Mouse (Mus musculus) thymus, adult 2 months (tissue): ENCODE measurements around the gene Slfn14.

Experiments used
- CTCF ChIP-seq: fragments of 200-500 bp; IDR thresholded peaks from 2 replicates; pipeline ENCODE4 v1.5.1; 2012; ENCODE audit warnings: mild to moderate bottlenecking, control low read depth, low read length, moderate library complexity, borderline replicate concordance; ENCODE audit not compliant: control insufficient read depth, poor library complexity, insufficient read depth; ENCODE audit errors: extremely low read depth
- POLR2A ChIP-seq: fragments of 200-500 bp; IDR thresholded peaks from 2 replicates; pipeline ENCODE4 v1.6.1; 2012; ENCODE audit warnings: mild to moderate bottlenecking, low read length, control low read depth, moderate library complexity; ENCODE audit not compliant: control insufficient read depth, poor library complexity, insufficient read depth; ENCODE audit errors: extremely low read depth

GRCm38 (mm10) chr11:83263146-83263545, 23.4 kb downstream of the Slfn14 start:
- no peak for TF ChIP-seq CTCF
- no peak for TF ChIP-seq POLR2A
